Mouse (Mus musculus): Measurements from ENCODE around the gene AW822073.

The AW822073 gene

DNA sequence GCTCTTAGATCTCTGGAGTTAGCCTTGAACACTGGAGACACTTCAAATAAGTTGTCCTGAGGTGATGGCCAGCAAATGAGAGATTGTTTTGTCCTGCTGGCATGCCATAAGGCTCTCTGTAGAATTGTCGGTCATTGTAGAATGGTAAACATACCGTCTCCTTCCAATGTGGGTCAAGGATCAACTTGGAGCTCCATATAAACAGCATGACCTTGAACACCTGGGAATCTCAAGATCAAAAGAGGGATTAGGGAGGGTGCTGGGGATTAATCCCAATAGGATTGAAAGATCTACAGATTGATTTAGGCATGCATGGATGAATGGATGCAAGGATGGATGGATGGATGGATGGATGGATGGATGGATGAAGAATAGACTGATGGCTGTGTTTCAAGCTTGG, 3.2 kb downstream of the AW822073 start:
- DNase-seq (ENCODE audit: low spot score), result peak; percentile 12

GRCm38 (mm10) chr10:58220726-58221125, 4.0 kb downstream of the AW822073 start:
- DNase-seq (ENCODE audit: low spot score), result no peak

DNA sequence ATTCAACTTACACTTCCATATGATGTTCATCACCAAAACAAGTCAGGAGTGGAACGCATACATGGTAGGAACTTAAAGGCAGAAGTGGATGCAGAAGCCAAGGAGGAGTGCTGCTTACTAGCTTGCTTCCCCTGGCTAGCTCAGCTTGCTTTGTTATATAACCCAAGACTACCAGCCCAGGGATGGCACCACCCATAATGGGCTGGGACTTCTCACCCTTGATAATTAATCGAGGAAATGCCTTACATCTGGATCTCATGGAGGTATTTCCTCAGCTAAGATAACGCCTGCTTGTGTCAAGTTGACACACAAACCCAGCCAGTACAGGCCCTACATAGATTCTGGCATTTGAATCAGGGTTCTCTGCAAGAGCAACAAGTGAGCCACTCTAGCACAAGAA, 7.4 kb downstream of the AW822073 start:
- DNase-seq (ENCODE audit: low spot score), result no peak

GRCm38 (mm10) chr10:58215353-58215752, 9.4 kb downstream of the AW822073 start:
- DNase-seq (ENCODE audit: low spot score), result no peak

DNA sequence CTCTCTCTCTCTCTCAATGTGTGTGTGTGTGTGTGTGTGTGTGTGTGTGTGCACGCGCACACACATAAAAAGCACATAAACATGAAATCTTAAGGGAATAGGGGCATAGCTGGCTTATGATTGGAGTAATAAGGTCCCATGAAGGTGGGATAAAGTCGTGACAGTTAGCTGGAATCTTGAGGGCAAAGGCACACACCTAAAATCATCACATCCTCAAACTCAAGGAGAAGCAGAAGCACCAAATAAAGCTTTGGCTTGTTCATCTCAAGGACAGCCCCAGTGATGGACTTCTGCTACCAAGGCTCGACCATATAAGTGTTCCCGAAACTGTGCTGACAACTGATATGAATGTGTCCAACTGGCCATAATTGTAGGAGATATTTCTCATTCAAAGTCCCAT, 9.8 kb downstream of the AW822073 start:
- DNase-seq (ENCODE audit: low spot score), result no peak

DNA sequence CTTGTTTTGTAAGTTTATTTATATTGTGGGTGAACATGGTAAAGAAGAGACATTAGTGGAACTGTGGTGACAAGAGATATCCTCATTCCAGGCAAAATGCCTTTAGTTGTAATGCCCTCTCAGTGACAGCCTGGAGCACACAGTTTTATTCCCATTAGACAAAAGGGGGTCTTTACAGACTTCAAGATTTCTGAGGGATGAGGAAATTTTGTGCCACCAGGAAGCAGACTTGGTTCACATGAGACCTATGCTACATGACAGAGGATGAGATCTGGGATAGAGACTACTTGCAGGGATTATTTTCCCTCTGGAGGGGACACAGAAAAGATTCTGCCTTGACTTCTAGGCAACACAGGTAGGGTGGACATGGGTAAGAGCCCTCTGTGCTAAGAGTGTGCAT, 10.2 kb downstream of the AW822073 start:
- no peak for DNase-seq (ENCODE audit: low spot score)

DNA sequence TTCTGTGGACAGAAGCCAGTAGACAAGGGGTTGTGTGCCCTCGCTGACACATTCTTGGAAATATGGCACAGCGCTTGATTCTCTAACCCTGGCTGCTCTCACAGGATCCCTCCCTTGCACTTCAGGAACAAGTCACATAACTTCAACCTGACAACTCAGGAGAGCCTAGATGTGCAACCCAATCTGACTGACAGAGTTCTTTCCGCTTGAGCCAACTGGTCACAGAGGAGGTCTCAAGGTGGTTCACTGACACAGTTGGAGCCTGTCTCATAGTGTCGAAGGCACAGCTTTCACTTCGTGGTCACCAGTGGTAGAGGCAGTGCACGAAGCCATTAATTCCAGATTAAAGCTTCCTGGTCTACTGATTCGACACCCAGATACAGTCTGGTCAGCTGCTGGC, 12.5 kb downstream of the AW822073 start:
- no peak for DNase-seq (ENCODE audit: low spot score)

DNA sequence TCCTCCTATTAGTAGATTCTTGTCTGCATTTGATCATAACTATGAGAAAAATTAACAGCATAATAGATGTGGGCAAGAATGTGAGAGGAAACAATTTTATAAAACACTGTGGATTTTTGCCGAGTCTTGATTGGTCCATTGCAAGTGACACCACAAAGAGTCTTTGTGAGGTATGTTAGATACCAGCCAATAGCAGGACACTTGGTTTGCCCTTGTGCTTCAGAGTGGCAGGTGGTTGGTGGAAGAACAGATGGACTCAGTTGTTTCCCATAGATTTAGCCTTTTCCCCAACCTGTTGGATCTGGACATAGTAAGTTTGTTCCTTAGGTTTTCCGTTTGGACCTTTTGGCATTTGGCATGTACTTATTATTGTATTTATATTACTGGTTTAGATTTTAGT, 13.5 kb downstream of the AW822073 start:
- no peak for DNase-seq (ENCODE audit: low spot score)

- DNase-seq (ENCODE audit: low spot score), result no peak
Observed at GRCm38 (mm10) chr10:58210514-58210913, 14.2 kb downstream of the AW822073 start.

DNA sequence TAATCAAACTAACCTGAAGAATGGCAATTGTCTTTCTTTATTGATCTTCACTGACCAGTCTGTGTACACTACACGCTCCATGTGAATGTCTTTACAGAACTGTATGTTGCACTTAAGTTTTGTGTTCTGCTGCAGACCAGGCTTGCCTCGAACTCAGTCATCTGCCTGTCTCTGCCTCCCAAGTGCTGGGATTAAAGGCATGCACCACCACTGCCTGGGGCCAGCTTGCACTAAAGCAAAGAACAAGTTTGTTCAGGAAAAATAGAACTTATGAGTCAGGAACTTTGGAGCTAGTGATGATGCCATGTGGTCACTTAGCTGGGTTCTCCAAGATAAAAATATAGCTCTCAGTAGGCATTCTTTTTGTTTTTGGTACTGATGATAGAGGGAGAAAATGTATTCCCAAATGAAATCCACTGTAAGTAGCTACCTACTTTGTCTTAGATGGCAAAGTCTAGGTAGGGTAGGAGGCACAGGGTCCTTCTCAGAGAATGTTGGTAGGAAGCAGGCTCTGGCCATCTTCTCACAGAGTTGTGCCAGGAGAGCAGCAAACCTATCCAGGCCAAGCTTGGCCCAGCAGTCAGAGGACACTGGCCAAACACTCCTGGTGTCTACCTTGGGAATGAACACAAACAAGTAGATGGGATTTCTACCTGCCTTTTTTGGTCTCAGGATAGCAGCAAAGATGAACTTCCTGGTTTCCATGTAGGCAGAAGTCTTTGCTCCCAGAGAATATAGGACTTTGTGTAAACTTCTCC, 14.8 kb downstream of the AW822073 start:
- DNase-seq (ENCODE audit: low spot score), result no peak

GRCm38 (mm10) chr10:58206639-58207404, 17.9 kb downstream of the AW822073 start:
- no peak for DNase-seq (ENCODE audit: low spot score)

GRCm38 (mm10) chr10:58205986-58206385, 18.7 kb downstream of the AW822073 start:
- DNase-seq (ENCODE audit: low spot score), result no peak
